Mouse (Mus musculus) liver, embryonic 14.5 days (tissue): ENCODE results near the gene Gucy2d.

Experiments used
- CTCF ChIP-seq: IDR thresholded peaks from 2 replicates; pipeline ENCODE4 v1.5.1; 2016; ENCODE audit warnings: antibody characterized with exemption, low read depth, control low read depth
- EP300 ChIP-seq: IDR thresholded peaks from 2 replicates; pipeline ENCODE4 v1.6.1; 2016; ENCODE audit warnings: antibody characterized with exemption, low read depth

GRCm38 (mm10) chr7:98493307-98493706 is 53.1 kb downstream of the Gucy2d start:
- TF ChIP-seq EP300 (no peak), CTCF (no peak)
